Mouse (Mus musculus): Measurements from ENCODE around the gene Nanog. TPM values are rescaled to one million over a fixed set of nuclear protein-coding genes. Genes with fewer than 3 reads are reported as not detected.

Gene Nanog
- polyA plus RNA-seq (2014; fragmentation: Nextera tagmentation; extraction: Ambion mirVana), result 0.13 and 0.14 TPM in 2 replicates

DNA sequence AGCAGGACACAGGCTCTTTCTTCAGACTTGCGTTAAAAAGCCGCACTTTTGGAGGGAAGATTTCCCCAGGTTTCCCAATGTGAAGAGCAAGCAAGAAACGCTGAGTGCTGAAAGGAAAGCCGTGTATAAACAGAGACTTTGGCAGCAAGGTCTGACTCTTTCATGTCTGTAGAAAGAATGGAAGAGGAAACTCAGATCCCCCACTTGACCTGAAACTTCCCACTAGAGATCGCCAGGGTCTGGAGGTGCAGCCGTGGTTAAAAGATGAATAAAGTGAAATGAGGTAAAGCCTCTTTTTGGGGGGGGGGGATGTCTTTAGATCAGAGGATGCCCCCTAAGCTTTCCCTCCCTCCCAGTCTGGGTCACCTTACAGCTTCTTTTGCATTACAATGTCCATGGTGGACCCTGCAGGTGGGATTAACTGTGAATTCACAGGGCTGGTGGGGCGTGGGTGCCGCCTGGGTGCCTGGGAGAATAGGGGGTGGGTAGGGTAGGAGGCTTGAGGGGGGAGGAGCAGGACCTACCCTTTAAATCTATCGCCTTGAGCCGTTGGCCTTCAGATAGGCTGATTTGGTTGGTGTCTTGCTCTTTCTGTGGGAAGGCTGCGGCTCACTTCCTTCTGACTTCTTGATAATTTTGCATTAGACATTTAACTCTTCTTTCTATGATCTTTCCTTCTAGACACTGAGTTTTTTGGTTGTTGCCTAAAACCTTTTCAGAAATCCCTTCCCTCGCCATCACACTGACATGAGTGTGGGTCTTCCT, at the start of gene Nanog:
Nanog (plus strand) TSS at position 454 of the 765 bp plus-strand sequence.
- H3K36me3 ChIP-seq (replicated peaks; ENCODE audit: control insufficient read depth, insufficient read depth, low read depth, low read length), result no peaks in the 10 kb centered on the region
- H3K4me3 ChIP-seq (ENCODE audit: low read depth, low read length), result no peak within 1 kb of the TSS
- no peak within 1 kb of the TSS for H3K9ac ChIP-seq (replicated peaks; ENCODE audit: low read length)
- ATAC-seq (replicated peaks; ENCODE audit: insufficient number of reproducible peaks, low FRiP score, low TSS enrichment, low read depth) (no peak), DNase-seq (ENCODE audit: low spot score) (no peak)
- H3K4me2 ChIP-seq (ENCODE audit: low read depth, low read length), result no peak within 1 kb of the TSS
- H3K27ac ChIP-seq (replicated peaks; ENCODE audit: low read depth, low read length), result no peak within 1 kb of the TSS
- no peaks in the 10 kb centered on the region for H3K9me3 ChIP-seq (replicated peaks; ENCODE audit: control insufficient read depth, low read length)
- WGBS, result 17% methylated on average over 12 of the region's 12 CpGs
- H3K27me3 ChIP-seq (ENCODE audit: control insufficient read depth, insufficient read depth, low read length), result peaks cover 3% of the 10 kb centered on the region; the same call in 1 of the 2 replicates
- H3K4me1 ChIP-seq (ENCODE audit: control insufficient read depth, insufficient read depth, low read length), result no peaks in the 10 kb centered on the region

DNA sequence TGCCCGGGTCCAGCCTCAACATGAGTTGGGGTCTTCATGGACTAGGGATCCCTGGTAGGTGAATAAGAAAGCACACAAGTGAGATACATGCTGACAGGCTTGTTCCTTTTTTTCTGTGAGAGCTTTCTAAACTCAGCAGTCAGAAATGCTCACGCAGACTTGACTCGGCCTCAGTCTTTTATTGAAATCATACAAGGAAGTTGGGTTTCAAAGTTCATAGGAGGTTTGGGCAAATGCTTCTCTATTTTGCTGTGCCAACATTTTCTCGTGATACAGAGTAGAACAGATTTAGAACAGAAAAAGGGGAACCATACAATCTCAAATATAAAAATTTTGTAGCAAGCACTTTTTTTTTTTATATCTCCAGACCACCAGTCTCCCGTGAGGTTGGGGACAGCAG, 49.7 kb upstream of the Nanog start:
- H3K27me3 ChIP-seq (ENCODE audit: control insufficient read depth, insufficient read depth, low read length), result no peaks in the 10 kb centered on the region
- H3K27ac ChIP-seq (replicated peaks; ENCODE audit: low read depth, low read length), result no peak overlapping the region
- no peaks in the 10 kb centered on the region for H3K4me1 ChIP-seq (ENCODE audit: control insufficient read depth, insufficient read depth, low read length)
- H3K9me3 ChIP-seq (replicated peaks; ENCODE audit: control insufficient read depth, low read length), result no peaks in the 10 kb centered on the region
- H3K4me2 ChIP-seq (ENCODE audit: low read depth, low read length), result no peak overlapping the region
- WGBS, result 85% methylated on average over 5 of the region's 5 CpGs
- ATAC-seq (replicated peaks; ENCODE audit: insufficient number of reproducible peaks, low FRiP score, low TSS enrichment, low read depth) (no peak), DNase-seq (ENCODE audit: low spot score) (no peak)
- H3K4me3 ChIP-seq (ENCODE audit: low read depth, low read length), result no peak overlapping the region
- H3K9ac ChIP-seq (replicated peaks; ENCODE audit: low read length), result no peak overlapping the region
- H3K36me3 ChIP-seq (replicated peaks; ENCODE audit: control insufficient read depth, insufficient read depth, low read depth, low read length), result no peaks in the 10 kb centered on the region

DNA sequence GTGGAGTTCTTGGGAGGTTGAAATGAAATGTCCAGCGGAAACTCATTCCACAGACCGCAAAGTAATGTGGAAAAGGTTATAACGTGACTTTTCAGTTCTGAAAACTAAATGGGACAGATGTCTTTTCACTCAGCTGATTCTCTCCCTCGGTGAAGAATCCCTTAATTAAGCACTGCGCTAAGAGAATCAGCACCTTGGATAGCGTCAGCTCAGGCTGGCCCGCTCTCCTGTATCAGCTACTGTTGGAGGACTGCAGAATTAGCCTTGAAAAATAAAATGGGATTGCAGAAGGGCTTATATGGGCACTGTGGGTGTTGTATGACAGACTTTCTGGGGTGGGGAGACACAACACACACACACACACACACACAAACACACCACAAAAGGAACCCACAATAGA, 47.7 kb upstream of the Nanog start:
- no peak overlapping the region for H3K27ac ChIP-seq (replicated peaks; ENCODE audit: low read depth, low read length)
- no peak overlapping the region for H3K4me2 ChIP-seq (ENCODE audit: low read depth, low read length)
- DNase-seq (ENCODE audit: low spot score) (peak; percentile 81), ATAC-seq (replicated peaks; ENCODE audit: insufficient number of reproducible peaks, low FRiP score, low TSS enrichment, low read depth) (no peak)
- H3K36me3 ChIP-seq (replicated peaks; ENCODE audit: control insufficient read depth, insufficient read depth, low read depth, low read length), result no peaks in the 10 kb centered on the region
- WGBS, result 15% methylated on average over 7 of the region's 7 CpGs
- H3K9ac ChIP-seq (replicated peaks; ENCODE audit: low read length), result no peak overlapping the region
- H3K4me3 ChIP-seq (ENCODE audit: low read depth, low read length), result no peak overlapping the region
- H3K4me1 ChIP-seq (ENCODE audit: control insufficient read depth, insufficient read depth, low read length), result no peaks in the 10 kb centered on the region
- no peaks in the 10 kb centered on the region for H3K27me3 ChIP-seq (ENCODE audit: control insufficient read depth, insufficient read depth, low read length)
- no peaks in the 10 kb centered on the region for H3K9me3 ChIP-seq (replicated peaks; ENCODE audit: control insufficient read depth, low read length)

DNA sequence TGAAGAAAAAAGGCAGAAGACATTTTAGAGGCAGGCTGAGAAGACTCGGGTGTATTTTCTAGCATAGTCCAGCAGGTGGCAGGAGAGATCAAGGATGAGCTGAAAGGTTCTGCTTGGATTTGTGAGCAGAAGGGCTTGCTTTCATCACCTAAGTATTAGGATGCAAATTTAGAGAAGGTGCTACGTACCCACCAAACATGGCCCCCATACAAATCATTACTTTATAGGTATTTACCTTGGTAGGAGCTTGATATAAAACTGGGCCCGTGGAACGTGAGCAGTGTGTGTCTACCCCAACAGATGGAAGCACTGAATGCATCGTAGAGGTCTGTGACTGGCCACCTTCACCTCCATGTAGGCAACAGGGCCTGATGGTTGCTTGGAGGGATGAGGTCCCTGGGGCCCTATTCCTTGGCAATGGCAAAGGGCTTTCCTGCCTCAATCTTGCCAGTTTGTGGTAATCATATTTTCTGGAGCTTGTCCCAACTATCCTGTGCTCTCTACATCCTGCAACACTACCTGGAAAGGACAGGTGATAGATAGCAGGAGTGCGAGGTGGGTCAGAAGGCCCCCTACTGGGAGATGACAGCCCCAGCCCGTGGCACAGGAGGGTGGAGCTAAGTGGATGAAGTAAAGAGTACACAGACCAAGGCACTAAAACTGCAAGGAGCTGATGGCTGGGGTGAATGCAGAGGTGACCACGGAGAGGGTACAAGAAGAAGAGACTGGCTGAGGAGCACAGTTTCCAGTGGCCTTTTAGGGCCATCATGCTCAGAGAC, 46.5 kb upstream of the Nanog start:
- WGBS, result 44% methylated on average over 8 of the region's 8 CpGs

DNA sequence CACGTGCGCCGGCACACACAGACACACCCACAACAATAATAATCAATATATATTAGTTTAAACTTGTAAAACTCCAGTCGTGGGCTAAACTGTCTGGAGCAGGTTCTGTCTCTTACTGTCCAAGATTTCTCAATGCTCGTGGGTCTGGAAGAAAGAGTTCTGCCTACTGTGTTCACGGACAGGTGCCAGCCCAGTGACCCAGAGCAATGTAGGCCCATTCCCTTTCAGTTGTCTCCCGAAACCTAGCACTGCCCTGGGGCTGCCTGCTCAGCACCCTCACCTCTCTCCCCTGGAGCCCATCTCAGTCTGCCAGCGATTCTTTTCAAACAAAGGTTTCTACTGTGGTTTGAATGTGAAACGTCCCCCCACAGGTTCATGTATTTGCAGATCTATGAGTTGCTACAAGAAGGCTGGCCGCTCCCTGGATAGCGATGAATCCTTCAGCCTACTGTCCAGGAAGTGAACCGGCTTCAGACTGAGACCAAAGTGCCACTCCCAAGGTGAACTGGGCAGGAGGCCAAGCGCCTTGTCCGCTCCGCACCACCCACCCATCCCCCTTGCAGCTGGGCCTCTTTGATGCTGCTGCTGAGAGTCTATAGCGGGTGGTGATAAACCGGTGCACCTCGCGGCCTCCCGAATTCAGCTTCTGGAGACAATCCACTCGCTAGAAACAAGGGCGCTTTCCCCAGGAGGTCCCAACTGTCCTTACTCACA, 44.6 kb upstream of the Nanog start:
- H3K9ac ChIP-seq (replicated peaks; ENCODE audit: low read length), result no peak overlapping the region
- no peaks in the 10 kb centered on the region for H3K9me3 ChIP-seq (replicated peaks; ENCODE audit: control insufficient read depth, low read length)
- 37% methylated on average over 22 of the region's 22 CpGs for whole genome bisulfite sequencing
- H3K4me2 ChIP-seq (ENCODE audit: low read depth, low read length), result no peak overlapping the region
- no peak overlapping the region for H3K4me3 ChIP-seq (ENCODE audit: low read depth, low read length)
- H3K4me1 ChIP-seq (ENCODE audit: control insufficient read depth, insufficient read depth, low read length), result no peaks in the 10 kb centered on the region
- H3K36me3 ChIP-seq (replicated peaks; ENCODE audit: control insufficient read depth, insufficient read depth, low read depth, low read length), result no peaks in the 10 kb centered on the region
- H3K27ac ChIP-seq (replicated peaks; ENCODE audit: low read depth, low read length), result no peak overlapping the region
- DNase-seq (ENCODE audit: low spot score), result no peak
- ATAC-seq (replicated peaks; ENCODE audit: insufficient number of reproducible peaks, low FRiP score, low TSS enrichment, low read depth), result no peak
- no peaks in the 10 kb centered on the region for H3K27me3 ChIP-seq (ENCODE audit: control insufficient read depth, insufficient read depth, low read length)

More for the DNA sequence above, 46.5 kb upstream of the Nanog start:
- no peaks in the 10 kb centered on the region for H3K9me3 ChIP-seq (replicated peaks; ENCODE audit: control insufficient read depth, low read length)
- no peaks in the 10 kb centered on the region for H3K27me3 ChIP-seq (ENCODE audit: control insufficient read depth, insufficient read depth, low read length)
- no peak overlapping the region for H3K4me3 ChIP-seq (ENCODE audit: low read depth, low read length)
- H3K4me2 ChIP-seq (ENCODE audit: low read depth, low read length), result no peak overlapping the region
- no peak overlapping the region for H3K27ac ChIP-seq (replicated peaks; ENCODE audit: low read depth, low read length)
- no peaks in the 10 kb centered on the region for H3K4me1 ChIP-seq (ENCODE audit: control insufficient read depth, insufficient read depth, low read length)
- H3K36me3 ChIP-seq (replicated peaks; ENCODE audit: control insufficient read depth, insufficient read depth, low read depth, low read length), result no peaks in the 10 kb centered on the region
- DNase-seq (ENCODE audit: low spot score) (peak; percentile 69), ATAC-seq (replicated peaks; ENCODE audit: insufficient number of reproducible peaks, low FRiP score, low TSS enrichment, low read depth) (no peak)
- no peak overlapping the region for H3K9ac ChIP-seq (replicated peaks; ENCODE audit: low read length)

DNA sequence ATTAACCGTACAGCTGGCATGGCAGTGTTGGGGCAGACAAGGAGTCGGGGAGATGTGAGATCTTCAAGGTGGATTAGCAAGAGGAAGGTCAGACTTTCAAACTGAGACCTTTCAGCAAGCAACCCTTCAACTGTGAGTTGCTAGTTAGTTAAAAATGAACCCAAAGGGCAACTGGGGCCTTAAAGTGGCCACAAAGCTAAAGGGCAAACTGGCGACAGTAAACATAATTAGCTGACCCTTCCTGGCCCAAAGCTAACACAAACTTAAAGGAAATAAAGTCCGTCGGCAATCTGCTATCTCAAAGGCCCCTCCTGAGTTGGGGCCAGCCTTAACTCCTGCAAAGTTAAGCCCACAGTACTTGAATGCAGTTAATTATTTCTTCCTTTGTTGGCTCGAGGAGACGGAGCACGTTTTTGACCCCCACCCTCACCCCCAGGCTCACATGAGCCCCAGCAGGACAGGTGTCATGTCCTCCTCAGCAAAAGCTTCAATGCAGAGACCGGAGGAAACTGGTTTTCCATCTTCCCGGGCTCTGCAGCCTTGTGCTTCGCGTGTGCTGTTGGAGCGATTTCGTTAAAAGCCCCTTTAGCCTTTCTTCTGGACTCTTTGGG, 43.6 kb upstream of the Nanog start:
- Histone ChIP-seq H3K4me2 (ENCODE audit: low read depth, low read length) (no peak overlapping the region), H3K4me3 (ENCODE audit: low read depth, low read length) (no peak overlapping the region), H3K4me1 (ENCODE audit: control insufficient read depth, insufficient read depth, low read length) (no peaks in the 10 kb centered on the region), H3K9me3 (replicated peaks; ENCODE audit: control insufficient read depth, low read length) (no peaks in the 10 kb centered on the region), H3K27me3 (ENCODE audit: control insufficient read depth, insufficient read depth, low read length) (no peaks in the 10 kb centered on the region), H3K36me3 (replicated peaks; ENCODE audit: control insufficient read depth, insufficient read depth, low read depth, low read length) (no peaks in the 10 kb centered on the region), H3K27ac (replicated peaks; ENCODE audit: low read depth, low read length) (no peak overlapping the region), H3K9ac (replicated peaks; ENCODE audit: low read length) (no peak overlapping the region)
- DNase-seq (ENCODE audit: low spot score), result no peak
- ATAC-seq (replicated peaks; ENCODE audit: insufficient number of reproducible peaks, low FRiP score, low TSS enrichment, low read depth), result no peak
- 31% methylated on average over 14 of the region's 14 CpGs for WGBS

DNA sequence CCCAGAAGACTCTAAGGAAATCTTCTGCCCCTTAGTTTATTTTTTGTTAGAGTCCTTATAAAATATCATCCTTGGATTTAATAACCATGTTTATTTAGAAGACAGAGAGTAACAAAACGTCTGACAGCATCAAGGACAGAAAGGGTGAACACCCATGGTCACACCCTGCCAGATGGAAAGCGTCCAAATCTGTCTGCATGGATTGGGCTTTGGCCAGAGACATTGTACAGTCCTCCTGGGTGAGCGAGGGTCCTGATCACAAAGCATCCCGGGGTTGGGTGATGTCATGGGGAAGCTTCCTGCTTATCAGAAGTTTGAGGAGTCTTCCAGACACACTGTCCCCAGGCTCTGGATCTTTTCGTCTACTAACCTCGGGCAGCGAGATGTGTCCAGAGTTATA, 41.4 kb upstream of the Nanog start:
- Histone ChIP-seq H3K27ac (replicated peaks; ENCODE audit: low read depth, low read length) (no peak overlapping the region), H3K4me3 (ENCODE audit: low read depth, low read length) (no peak overlapping the region), H3K4me2 (ENCODE audit: low read depth, low read length) (no peak overlapping the region), H3K9me3 (replicated peaks; ENCODE audit: control insufficient read depth, low read length) (no peaks in the 10 kb centered on the region), H3K9ac (replicated peaks; ENCODE audit: low read length) (no peak overlapping the region), H3K4me1 (ENCODE audit: control insufficient read depth, insufficient read depth, low read length) (no peaks in the 10 kb centered on the region), H3K27me3 (ENCODE audit: control insufficient read depth, insufficient read depth, low read length) (no peaks in the 10 kb centered on the region), H3K36me3 (replicated peaks; ENCODE audit: control insufficient read depth, insufficient read depth, low read depth, low read length) (no peaks in the 10 kb centered on the region)
- WGBS, result 78% methylated on average over 7 of the region's 7 CpGs
- DNase-seq (ENCODE audit: low spot score) (no peak), ATAC-seq (replicated peaks; ENCODE audit: insufficient number of reproducible peaks, low FRiP score, low TSS enrichment, low read depth) (no peak)

All from embryonic facial prominence, embryonic 11.5 days (tissue).